Mouse (Mus musculus): ENCODE data around the gene Cct6b.
"Not testable (repeated sequence)": the region's sequence is repeated elsewhere in the genome, so short reads cannot be mapped to it uniquely, and the experiment has no call there.

Cct6b gene

DNA sequence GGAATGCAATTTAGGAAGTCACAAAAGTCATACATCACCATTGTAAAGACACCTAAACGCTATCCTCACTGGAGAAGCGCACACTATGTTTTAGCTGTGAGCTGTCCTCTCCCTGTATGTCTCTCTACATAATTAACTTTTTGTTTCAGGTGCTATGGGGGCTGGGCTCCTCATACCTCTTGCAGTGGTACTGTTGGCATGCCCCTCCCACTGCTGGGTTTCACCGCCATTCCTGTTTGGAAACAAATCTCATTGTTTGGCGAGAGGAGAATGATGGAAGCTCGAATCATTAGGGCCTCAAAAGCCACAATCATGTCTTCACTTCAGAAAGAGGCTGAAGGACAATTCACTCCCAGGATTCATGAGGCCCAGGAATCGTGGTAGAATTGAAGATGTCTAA lies 59.0 kb downstream of the Cct6b start:
- DNase-seq (ENCODE audit: extremely low spot score) = no peak

GRCm38 (mm10) chr11:82699865-82700410 lies 64.2 kb downstream of the Cct6b start:
- DNase-seq (ENCODE audit: extremely low spot score) = no peak

GRCm38 (mm10) chr11:82695930-82696329 lies 68.2 kb downstream of the Cct6b start:
- DNase-seq (ENCODE audit: extremely low spot score) = no peak

DNA sequence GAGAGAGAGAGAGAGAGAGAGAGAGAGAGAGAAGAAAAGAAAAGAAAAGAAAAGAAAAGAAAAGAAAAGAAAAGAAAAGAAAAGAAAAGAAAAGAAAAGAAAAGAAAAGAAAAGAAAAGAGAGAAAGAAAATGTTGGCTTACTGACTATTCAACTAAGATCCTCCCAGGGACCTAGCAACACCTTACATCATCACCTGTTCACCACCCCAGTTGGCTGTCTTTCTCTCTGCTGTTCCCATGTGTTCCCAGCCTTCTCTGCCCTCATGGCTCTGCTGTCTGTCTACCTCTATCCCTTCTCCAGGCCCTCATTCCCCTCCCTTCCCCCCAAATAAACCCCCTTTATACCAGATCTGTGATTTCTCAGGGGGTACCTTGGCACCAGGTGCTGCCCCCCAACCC lies 69.2 kb downstream of the Cct6b start:
- not testable (repeated sequence) for DNase-seq (ENCODE audit: extremely low spot score)

GRCm38 (mm10) chr11:82692668-82693067 lies 71.5 kb downstream of the Cct6b start:
- DNase-seq (ENCODE audit: extremely low spot score) = no peak

DNA sequence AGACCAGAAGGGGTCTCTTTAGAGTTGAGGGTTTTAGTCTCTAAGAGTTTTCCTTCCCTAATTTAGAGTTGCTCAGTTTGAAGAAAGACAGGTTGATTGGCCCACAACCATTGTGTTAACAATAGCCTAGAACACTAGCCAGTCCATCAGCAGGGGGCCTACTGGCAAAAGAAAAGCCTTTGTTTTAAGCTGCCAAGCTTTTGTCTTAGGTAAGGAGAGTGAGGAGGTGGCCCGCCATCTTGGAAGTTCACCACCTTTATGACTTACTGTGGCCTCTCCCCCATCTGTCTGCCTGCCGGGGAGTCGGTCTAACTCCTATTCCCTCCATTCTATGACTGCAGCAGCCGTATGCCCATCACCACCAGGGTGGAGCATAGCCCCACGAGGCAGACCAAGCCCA lies 73.6 kb downstream of the Cct6b start:
- DNase-seq (ENCODE audit: extremely low spot score) = no peak

DNA sequence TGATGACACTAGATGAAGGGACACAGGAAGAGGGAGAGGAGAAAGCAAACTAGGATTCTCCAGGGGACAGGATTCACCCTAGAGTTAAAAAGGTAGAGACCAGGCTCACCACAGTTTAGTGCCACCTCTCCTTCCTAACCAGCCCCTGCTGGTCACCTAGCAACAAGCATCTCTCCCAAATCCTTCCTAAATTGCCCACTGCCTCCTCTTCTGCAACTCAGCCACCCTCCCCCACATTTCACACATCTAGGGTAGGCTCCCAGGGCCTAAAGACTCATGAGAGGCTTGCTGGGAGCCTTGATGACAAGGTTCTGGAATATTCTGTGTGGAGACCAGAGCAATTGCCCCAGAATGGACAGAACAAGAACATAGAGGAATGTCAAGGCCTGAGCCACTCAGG lies 76.5 kb downstream of the Cct6b start:
- no peak for DNase-seq (ENCODE audit: extremely low spot score)

GRCm38 (mm10) chr11:82684676-82685075 lies 79.4 kb downstream of the Cct6b start:
- DNase-seq (ENCODE audit: extremely low spot score) = no peak

GRCm38 (mm10) chr11:82683765-82684505 lies 80.2 kb downstream of the Cct6b start:
- peak; percentile 31 for DNase-seq (ENCODE audit: extremely low spot score)

DNA sequence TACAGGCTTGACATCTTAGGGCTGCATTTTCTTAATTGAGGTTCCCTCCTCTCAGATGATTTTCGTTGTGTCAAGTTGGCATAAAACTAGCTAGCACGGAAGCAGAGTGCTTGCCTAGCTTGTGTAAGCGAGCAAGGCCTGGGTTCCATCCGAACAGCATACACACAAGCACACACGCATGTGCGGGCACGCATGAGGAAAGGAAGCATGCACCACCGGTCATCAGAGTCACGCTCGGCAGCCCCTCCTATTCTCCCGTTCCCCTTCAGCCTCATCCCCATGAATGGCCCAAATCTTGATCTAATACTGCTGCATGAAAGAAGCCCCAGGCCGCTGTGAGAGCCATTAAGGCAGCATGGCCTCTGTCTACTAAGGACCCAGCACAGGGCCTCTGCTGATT lies 85.6 kb downstream of the Cct6b start:
- DNase-seq (ENCODE audit: extremely low spot score) = no peak

All from embryo, embryonic 9.5 days (tissue).